In the genomic region with DNA sequence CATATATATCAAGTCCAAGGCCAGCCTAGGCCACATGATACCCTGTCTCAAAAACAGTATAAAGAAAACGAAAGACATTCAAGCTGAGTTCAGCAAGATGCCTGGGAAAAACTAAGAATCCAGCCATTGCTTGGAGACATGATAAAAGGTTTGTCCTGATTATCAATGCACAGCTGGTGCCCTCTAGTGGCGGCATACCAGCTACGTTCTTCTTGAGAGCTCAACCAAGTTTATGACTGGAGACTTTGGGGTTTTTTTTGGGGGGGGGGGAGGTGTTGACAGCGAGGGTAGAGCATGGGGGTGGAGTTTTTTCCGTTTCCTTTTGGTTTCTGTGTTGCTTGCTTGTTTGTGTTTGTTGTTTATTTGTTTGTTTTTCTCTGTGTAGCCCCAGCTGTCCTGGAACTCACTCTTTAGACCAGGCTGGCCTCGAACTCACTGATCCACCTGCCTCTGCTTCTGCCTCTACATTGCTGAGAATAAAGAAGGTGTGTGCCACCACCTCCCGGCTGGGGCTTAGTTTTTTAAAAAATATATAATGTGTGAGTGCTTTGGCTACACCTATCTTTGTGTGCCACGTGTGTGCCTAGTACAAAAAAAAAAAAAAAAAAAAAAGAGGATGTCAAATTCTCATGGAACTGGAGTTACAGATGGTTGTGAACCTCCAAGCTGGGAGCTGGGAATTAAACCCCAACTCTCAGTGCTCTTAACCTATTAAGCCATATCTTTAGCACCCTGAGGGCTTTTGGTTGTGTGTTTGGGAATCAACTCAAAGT, we compare ENCODE assay signal across 9 mouse cellular contexts. TPM values are rescaled to one million over a fixed set of nuclear protein-coding genes. Genes with fewer than 3 reads are reported as not detected.
DNase-seq lines count a peak whose midpoint lies in the region; ATAC-seq and TF ChIP-seq lines count a peak whose summit lies in the region.
"Had no signal": no experiment of that assay in that cellular context is flagged by ENCODE, and none has a peak within 500 bp of the region (broad histone marks: within the 10 kb centered on the region; RNA-seq: fewer than 3 reads in every experiment).

No protein-coding gene starts in this region.

- WGBS in intestine, embryonic 14.5 days, result 29% methylated on average over 8 of the region's 8 CpGs
- WGBS in intestine, embryonic 16.5 days, result 26% methylated on average over 8 of the region's 8 CpGs

- no peaks in the 10 kb centered on the region for H3K4me1 ChIP-seq in intestine, embryonic 14.5 days (replicated peaks; ENCODE audit: control insufficient read depth, insufficient read depth, low read length)
- H3K4me1 ChIP-seq in intestine, embryonic 16.5 days (ENCODE audit: control insufficient read depth, insufficient read depth, low read length), result no peaks in the 10 kb centered on the region
- H3K4me1 ChIP-seq: embryonic facial prominence, embryonic 13.5 days had no signal

- H3K4me2 ChIP-seq in intestine, embryonic 14.5 days (ENCODE audit: low read length), result no peak overlapping the region
- H3K4me2 ChIP-seq in intestine, embryonic 16.5 days (ENCODE audit: low read depth, low read length), result no peak overlapping the region
- H3K4me2 ChIP-seq: embryonic facial prominence, embryonic 13.5 days had no signal

- no peaks in the 10 kb centered on the region for H3K36me3 ChIP-seq in intestine, embryonic 14.5 days (ENCODE audit: control insufficient read depth, insufficient read depth, low read length)
- no peaks in the 10 kb centered on the region for H3K36me3 ChIP-seq in intestine, embryonic 16.5 days (ENCODE audit: control insufficient read depth, insufficient read depth, low read length)
- no peaks in the 10 kb centered on the region for H3K36me3 ChIP-seq in splenic B cell, adult 2 months (ENCODE audit: control insufficient read depth, insufficient read depth, low read length, poor library complexity, severe bottlenecking)
- H3K36me3 ChIP-seq: embryonic facial prominence, embryonic 13.5 days had no signal

- POLR2A ChIA-PET in Patski (lab: Charles Lee), result interaction anchor here (0.7 to 1.2 kb wide), 4 partner anchors 10 to 56 kb away, joined by 3 to 4 read pairs (median 3); partner anchors contain the start of gene Inafm1

- H3K9ac ChIP-seq in intestine, embryonic 14.5 days (ENCODE audit: low read length), result no peak overlapping the region
- H3K9ac ChIP-seq in intestine, embryonic 16.5 days (ENCODE audit: low read depth, low read length), result no peak overlapping the region
- H3K9ac ChIP-seq: embryonic facial prominence, embryonic 13.5 days had no signal

- H3K9me3 ChIP-seq in intestine, embryonic 14.5 days (ENCODE audit: control insufficient read depth, low read length), result 0 out of 2 replicates have a peak, but pooled peaks cover 5% of the 10 kb centered on the region
- 0 out of 2 replicates have a peak, but pooled peaks cover 5% of the 10 kb centered on the region for H3K9me3 ChIP-seq in intestine, embryonic 16.5 days (ENCODE audit: control insufficient read depth, low read length)

- CTCF ChIA-PET in Patski (lab: Charles Lee), result interaction anchor here (0.6 to 2.7 kb wide), 12 partner anchors 9 to 499 kb away, joined by 3 to 30 read pairs (median 7); partner anchors contain the start of gene Meis3

- in situ Hi-C loops in Patski (cut with MboI; ENCODE audit: low pct_unique_long_range_greater_than_20kb), result loop anchor here (5.0 kb wide), 1 partner anchor 71 kb away; no protein-coding TSS in a partner anchor

- peak; percentile 77 for DNase-seq in intestine, embryonic 14.5 days (ENCODE audit: low spot score)
- DNase-seq in Patski (ENCODE audit: low read depth, low spot score), result no peak
- DNase-seq in cerebellum, postnatal 14 days, result peak; percentile 85 to 92
- peak; percentile 69 for DNase-seq in layer of hippocampus, adult 9-11 months
- peak; percentile 93 for DNase-seq in splenic B cell, adult 2 months (ENCODE audit: low read depth, low spot score)

- TF ChIP-seq CTCF in Patski (IDR thresholded peaks at IDR 0.05), result peak; percentile 76

- H3K27me3 ChIP-seq in intestine, embryonic 14.5 days (replicated peaks; ENCODE audit: control insufficient read depth, insufficient read depth, low read length), result no peaks in the 10 kb centered on the region
- no peaks in the 10 kb centered on the region for H3K27me3 ChIP-seq in intestine, embryonic 16.5 days (replicated peaks; ENCODE audit: control insufficient read depth, insufficient read depth, low read length)
- H3K27me3 ChIP-seq in Patski, result no peaks in the 10 kb centered on the region
- no peaks in the 10 kb centered on the region for H3K27me3 ChIP-seq in splenic B cell, adult 2 months (ENCODE audit: control insufficient read depth, insufficient read depth, low read length, poor library complexity, severe bottlenecking)
- H3K27me3 ChIP-seq: embryonic facial prominence, embryonic 13.5 days had no signal

- H3K4me3 ChIP-seq in intestine, embryonic 14.5 days (ENCODE audit: low read depth, low read length), result no peak overlapping the region
- no peak overlapping the region for H3K4me3 ChIP-seq in intestine, embryonic 16.5 days (ENCODE audit: low read length)
- H3K4me3 ChIP-seq: embryonic facial prominence, embryonic 13.5 days had no signal

- no peak overlapping the region for H3K27ac ChIP-seq in intestine, embryonic 14.5 days (ENCODE audit: low read depth)
- no peak overlapping the region for H3K27ac ChIP-seq in intestine, embryonic 16.5 days (ENCODE audit: low read length)
- H3K27ac ChIP-seq: embryonic facial prominence, embryonic 13.5 days had no signal

- no peak for ATAC-seq in intestine, embryonic 14.5 days (replicated peaks; ENCODE audit: low FRiP score, low TSS enrichment, low read depth)
- no peak for ATAC-seq in intestine, embryonic 16.5 days
- no peak for ATAC-seq in Patski
- peak; percentile 43 for ATAC-seq in granulocyte monocyte progenitor cell, adult 5-6 weeks (replicated peaks; ENCODE audit: poor library complexity, severe bottlenecking)
- ATAC-seq in megakaryocyte-erythroid progenitor cell, adult 5-6 weeks (replicated peaks; ENCODE audit: low FRiP score, low TSS enrichment, poor library complexity, severe bottlenecking), result peak; percentile 60

RNA-seq across cellular contexts. Expression of gene C5ar1, which starts 3.9 kb away (rescaled TPM):
- 1.8 and 2.3 TPM in 2 replicates for polyA plus RNA-seq in intestine, embryonic 14.5 days (2014; fragmentation: Nextera tagmentation; extraction: Ambion mirVana)
- 1.9 and 2.4 TPM in 2 replicates for polyA plus RNA-seq in intestine, embryonic 16.5 days (2015; fragmentation: Nextera tagmentation; extraction: Ambion mirVana)
- polyA plus RNA-seq in Patski (2021), result not detected
- 0.21 TPM in 1 of 2 replicates, not detected in the other for total RNA-seq in granulocyte monocyte progenitor cell, adult 5-6 weeks (2014; fragmentation: Nextera tagmentation)
- 0.67 and 1.1 TPM in 2 replicates for total RNA-seq in granulocyte monocyte progenitor cell, adult 5-6 weeks (2017)
- total RNA-seq in megakaryocyte-erythroid progenitor cell, adult 5-6 weeks (2014; fragmentation: Nextera tagmentation), result 0.22 TPM in 1 of 2 replicates, not detected in the other
- total RNA-seq in megakaryocyte-erythroid progenitor cell, adult 5-6 weeks (2017), result 0.23 TPM in 1 of 2 replicates, not detected in the other

RNA-seq across cellular contexts. Expression of gene Inafm1, which starts 10.2 kb away (rescaled TPM):
- 16.0 and 18.1 TPM in 2 replicates for polyA plus RNA-seq in intestine, embryonic 14.5 days (2014; fragmentation: Nextera tagmentation; extraction: Ambion mirVana)
- 13.0 and 14.2 TPM in 2 replicates for polyA plus RNA-seq in intestine, embryonic 16.5 days (2015; fragmentation: Nextera tagmentation; extraction: Ambion mirVana)
- 13.0 TPM for polyA plus RNA-seq in Patski (2021)
- total RNA-seq in granulocyte monocyte progenitor cell, adult 5-6 weeks (2014; fragmentation: Nextera tagmentation), result 13.6 and 14.6 TPM in 2 replicates
- 3.2 and 3.3 TPM in 2 replicates for total RNA-seq in granulocyte monocyte progenitor cell, adult 5-6 weeks (2017)
- total RNA-seq in megakaryocyte-erythroid progenitor cell, adult 5-6 weeks (2014; fragmentation: Nextera tagmentation), result 23.3 and 28.3 TPM in 2 replicates
- 14.8 and 18.4 TPM in 2 replicates for total RNA-seq in megakaryocyte-erythroid progenitor cell, adult 5-6 weeks (2017)

RNA-seq across cellular contexts. Expression of gene C5ar2, which starts 19.2 kb away (rescaled TPM):
- polyA plus RNA-seq in intestine, embryonic 14.5 days (2014; fragmentation: Nextera tagmentation; extraction: Ambion mirVana), result 0.09 TPM in 1 of 2 replicates, not detected in the other
- 0.15 and 0.18 TPM in 2 replicates for polyA plus RNA-seq in intestine, embryonic 16.5 days (2015; fragmentation: Nextera tagmentation; extraction: Ambion mirVana)
- not detected for polyA plus RNA-seq in Patski (2021)
- 0.15 TPM in 1 of 2 replicates, not detected in the other for total RNA-seq in granulocyte monocyte progenitor cell, adult 5-6 weeks (2014; fragmentation: Nextera tagmentation)
- total RNA-seq in granulocyte monocyte progenitor cell, adult 5-6 weeks (2017), result 0.13 and 0.93 TPM in 2 replicates
- 3.2 and 4.5 TPM in 2 replicates for total RNA-seq in megakaryocyte-erythroid progenitor cell, adult 5-6 weeks (2014; fragmentation: Nextera tagmentation)
- 3.5 and 4.0 TPM in 2 replicates for total RNA-seq in megakaryocyte-erythroid progenitor cell, adult 5-6 weeks (2017)

RNA-seq across cellular contexts. Expression of gene Ccdc9, which starts 23.4 kb away (rescaled TPM):
- 14.4 and 19.0 TPM in 2 replicates for polyA plus RNA-seq in intestine, embryonic 14.5 days (2014; fragmentation: Nextera tagmentation; extraction: Ambion mirVana)
- 19.8 and 20.8 TPM in 2 replicates for polyA plus RNA-seq in intestine, embryonic 16.5 days (2015; fragmentation: Nextera tagmentation; extraction: Ambion mirVana)
- 78.2 TPM for polyA plus RNA-seq in Patski (2021)
- total RNA-seq in granulocyte monocyte progenitor cell, adult 5-6 weeks (2014; fragmentation: Nextera tagmentation), result 31.7 and 50.9 TPM in 2 replicates
- 54.0 and 62.0 TPM in 2 replicates for total RNA-seq in granulocyte monocyte progenitor cell, adult 5-6 weeks (2017)
- total RNA-seq in megakaryocyte-erythroid progenitor cell, adult 5-6 weeks (2014; fragmentation: Nextera tagmentation), result 57.1 and 65.7 TPM in 2 replicates
- 106 and 110 TPM in 2 replicates for total RNA-seq in megakaryocyte-erythroid progenitor cell, adult 5-6 weeks (2017)

RNA-seq across cellular contexts. Expression of gene Dhx34, which starts 41.4 kb away (rescaled TPM):
- 11.4 and 17.3 TPM in 2 replicates for polyA plus RNA-seq in intestine, embryonic 14.5 days (2014; fragmentation: Nextera tagmentation; extraction: Ambion mirVana)
- polyA plus RNA-seq in intestine, embryonic 16.5 days (2015; fragmentation: Nextera tagmentation; extraction: Ambion mirVana), result 27.2 and 29.8 TPM in 2 replicates
- 15.1 TPM for polyA plus RNA-seq in Patski (2021)
- 5.5 and 8.7 TPM in 2 replicates for total RNA-seq in granulocyte monocyte progenitor cell, adult 5-6 weeks (2014; fragmentation: Nextera tagmentation)
- 4.4 and 9.4 TPM in 2 replicates for total RNA-seq in granulocyte monocyte progenitor cell, adult 5-6 weeks (2017)
- 8.2 and 13.8 TPM in 2 replicates for total RNA-seq in megakaryocyte-erythroid progenitor cell, adult 5-6 weeks (2014; fragmentation: Nextera tagmentation)
- 3.6 and 3.7 TPM in 2 replicates for total RNA-seq in megakaryocyte-erythroid progenitor cell, adult 5-6 weeks (2017)

Comparison
In these comparisons a context has a peak if more than half of its experiments do, and no peak if none do; other contexts are left out.
1. ATAC-seq: peak in granulocyte monocyte progenitor cell, adult 5-6 weeks (single experiment) and megakaryocyte-erythroid progenitor cell, adult 5-6 weeks (single experiment); none in intestine, embryonic 14.5 days (single experiment), intestine, embryonic 16.5 days (single experiment) and Patski (single experiment).